Mouse (Mus musculus): ENCODE measurements around the gene Cx3cr1. TPM values are rescaled to one million over a fixed set of nuclear protein-coding genes. Genes with fewer than 3 reads are reported as not detected.
"Not testable (repeated sequence)": the region's sequence is repeated elsewhere in the genome, so short reads cannot be mapped to it uniquely, and the experiment has no call there.

Cx3cr1 gene
- polyA plus RNA-seq, 1 experiment from 2014 or later: 9.8 TPM

GRCm38 (mm10) chr9:120111156-120111945 is 41.7 kb upstream of the Cx3cr1 start:
- Histone ChIP-seq H3K27ac (replicated peaks; ENCODE audit: low read depth, low read length) (peak overlapping the region; percentile 91), H3K9me3 (ENCODE audit: control insufficient read depth, low read length) (no peaks in the 10 kb centered on the region), H3K4me2 (ENCODE audit: low read depth, low read length) (peak overlapping the region; percentile 77), H3K4me1 (ENCODE audit: control insufficient read depth, insufficient read depth, low read length) (peaks cover 7% of the 10 kb centered on the region), H3K4me3 (ENCODE audit: low read depth, low read length) (peak overlapping the region; percentile 60), H3K36me3 (ENCODE audit: control insufficient read depth, insufficient read depth, low read length) (no peaks in the 10 kb centered on the region), H3K27me3 (replicated peaks; ENCODE audit: control insufficient read depth, insufficient read depth, low read length) (no peaks in the 10 kb centered on the region), H3K9ac (ENCODE audit: low read depth, low read length) (peak overlapping the region; percentile 68)
- ATAC-seq (ENCODE audit: low read depth) (no peak), DNase-seq (ENCODE audit: low spot score) (no peak)
- 76% methylated on average over 15 of the region's 15 CpGs for WGBS

DNA sequence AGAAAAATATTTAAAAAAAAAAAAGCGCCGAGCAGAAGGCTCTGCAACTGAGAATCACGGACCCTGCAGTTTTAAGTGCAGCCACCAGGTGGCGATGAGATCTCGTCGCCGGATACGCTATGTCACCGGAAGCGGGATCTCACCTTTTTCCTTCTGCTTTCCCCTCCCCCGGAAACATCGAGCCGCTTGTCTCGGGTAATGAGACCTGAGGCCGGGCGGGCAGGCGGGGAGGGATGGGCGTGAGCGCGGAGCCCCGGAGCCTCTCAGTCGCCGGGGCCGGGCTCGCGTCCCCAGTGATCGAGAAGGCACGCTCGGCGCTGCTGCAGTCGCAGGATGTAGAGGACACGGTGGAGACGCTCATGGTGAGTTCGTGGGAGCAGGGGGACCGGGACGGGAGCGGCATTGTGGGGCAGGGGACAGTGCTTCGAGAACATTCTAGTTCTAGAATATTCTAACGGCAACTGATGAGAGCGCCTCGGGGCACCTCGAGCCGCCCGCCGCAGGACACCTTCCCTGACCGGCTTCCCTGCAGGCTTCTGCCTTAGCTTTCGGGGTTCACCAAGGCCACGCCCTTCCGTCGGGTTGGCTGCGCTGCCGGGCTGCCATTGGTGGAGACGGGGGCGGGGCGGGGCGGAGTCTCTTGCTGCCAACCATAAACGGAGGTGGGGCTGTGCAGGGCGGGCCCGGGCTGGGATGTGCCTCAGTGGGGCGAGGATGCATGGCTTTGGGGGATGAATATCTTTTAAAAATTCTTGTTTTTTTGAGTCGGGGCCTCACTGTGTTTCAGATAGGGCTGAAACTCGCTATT is 40.7 kb upstream of the Cx3cr1 start, which contains the start of gene Slc25a38:
Gene Slc25a38, plus strand, starts transcription at position 164 of the 808 bp plus-strand sequence.
- no peaks in the 10 kb centered on the region for H3K9me3 ChIP-seq (ENCODE audit: control insufficient read depth, low read length)
- 1% methylated on average over 40 of the region's 62 CpGs for WGBS
- peaks cover 7% of the 10 kb centered on the region for H3K4me1 ChIP-seq (ENCODE audit: control insufficient read depth, insufficient read depth, low read length)
- peak within 1 kb of the TSS; percentile 91 for H3K27ac ChIP-seq (replicated peaks; ENCODE audit: low read depth, low read length)
- H3K9ac ChIP-seq (ENCODE audit: low read depth, low read length): peak within 1 kb of the TSS; percentile 68
- peak within 1 kb of the TSS; percentile 60 for H3K4me3 ChIP-seq (ENCODE audit: low read depth, low read length)
- peak within 1 kb of the TSS; percentile 77 for H3K4me2 ChIP-seq (ENCODE audit: low read depth, low read length)
- no peaks in the 10 kb centered on the region for H3K27me3 ChIP-seq (replicated peaks; ENCODE audit: control insufficient read depth, insufficient read depth, low read length)
- peak; percentile 97 for DNase-seq (ENCODE audit: low spot score)
- H3K36me3 ChIP-seq (ENCODE audit: control insufficient read depth, insufficient read depth, low read length): no peaks in the 10 kb centered on the region
- peak; percentile 98 for ATAC-seq (ENCODE audit: low read depth)

DNA sequence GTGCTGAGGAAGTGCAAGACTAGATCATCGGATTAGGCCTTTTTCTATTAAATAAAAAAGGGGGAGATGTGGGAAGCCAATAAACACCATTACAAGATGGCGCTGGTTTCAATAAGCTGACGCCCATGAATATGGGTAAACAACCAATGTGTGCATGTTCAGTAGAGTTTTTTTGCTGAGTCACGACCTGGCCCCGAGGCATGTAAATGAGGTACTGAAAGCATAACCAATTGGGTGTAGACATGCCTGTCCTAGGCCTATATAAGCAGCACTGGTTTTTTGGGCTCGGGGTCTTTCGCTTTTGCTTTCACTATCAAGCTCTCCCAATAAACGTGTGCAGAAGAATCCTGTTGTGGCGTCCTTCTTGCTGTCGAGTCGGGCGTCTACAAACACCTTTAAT is 39.3 kb upstream of the Cx3cr1 start:
- not testable (repeated sequence) for H3K27me3 ChIP-seq (replicated peaks; ENCODE audit: control insufficient read depth, insufficient read depth, low read length); H3K27ac ChIP-seq (replicated peaks; ENCODE audit: low read depth, low read length); H3K4me1 ChIP-seq (ENCODE audit: control insufficient read depth, insufficient read depth, low read length); H3K4me2 ChIP-seq (ENCODE audit: low read depth, low read length); H3K9me3 ChIP-seq (ENCODE audit: control insufficient read depth, low read length); H3K4me3 ChIP-seq (ENCODE audit: low read depth, low read length); H3K36me3 ChIP-seq (ENCODE audit: control insufficient read depth, insufficient read depth, low read length); H3K9ac ChIP-seq (ENCODE audit: low read depth, low read length); DNase-seq (ENCODE audit: low spot score); ATAC-seq (ENCODE audit: low read depth)
- WGBS: 91% methylated on average over 12 of the region's 12 CpGs

DNA sequence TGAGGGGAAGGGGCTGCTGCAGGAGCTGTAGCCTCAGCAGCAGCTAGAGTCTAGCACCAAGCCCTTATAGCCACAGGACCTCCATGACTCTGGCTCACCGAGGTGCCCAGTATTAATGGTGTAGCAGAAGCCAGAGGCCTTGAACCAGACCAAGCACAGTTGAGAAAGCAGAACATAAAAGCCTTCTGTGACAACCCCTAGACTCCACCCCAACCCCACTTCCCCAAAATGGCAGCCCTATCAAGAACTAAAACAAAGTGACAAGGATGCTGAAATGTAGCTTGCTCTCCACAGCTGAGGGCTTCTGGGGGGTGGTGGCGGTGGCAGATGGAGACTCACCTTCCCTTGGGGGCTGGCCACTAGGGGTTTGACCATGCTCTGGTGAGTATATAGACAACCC is 31.5 kb upstream of the Cx3cr1 start:
- Histone ChIP-seq H3K4me3 (ENCODE audit: low read depth, low read length) (no peak overlapping the region), H3K36me3 (ENCODE audit: control insufficient read depth, insufficient read depth, low read length) (no peaks in the 10 kb centered on the region), H3K27ac (replicated peaks; ENCODE audit: low read depth, low read length) (no peak overlapping the region), H3K4me1 (ENCODE audit: control insufficient read depth, insufficient read depth, low read length) (no peaks in the 10 kb centered on the region), H3K9ac (ENCODE audit: low read depth, low read length) (no peak overlapping the region), H3K27me3 (replicated peaks; ENCODE audit: control insufficient read depth, insufficient read depth, low read length) (no peaks in the 10 kb centered on the region), H3K9me3 (ENCODE audit: control insufficient read depth, low read length) (no peaks in the 10 kb centered on the region), H3K4me2 (ENCODE audit: low read depth, low read length) (no peak overlapping the region)
- ATAC-seq (ENCODE audit: low read depth) (no peak), DNase-seq (ENCODE audit: low spot score) (no peak)
- WGBS: 85% methylated on average over 2 of the region's 2 CpGs

DNA sequence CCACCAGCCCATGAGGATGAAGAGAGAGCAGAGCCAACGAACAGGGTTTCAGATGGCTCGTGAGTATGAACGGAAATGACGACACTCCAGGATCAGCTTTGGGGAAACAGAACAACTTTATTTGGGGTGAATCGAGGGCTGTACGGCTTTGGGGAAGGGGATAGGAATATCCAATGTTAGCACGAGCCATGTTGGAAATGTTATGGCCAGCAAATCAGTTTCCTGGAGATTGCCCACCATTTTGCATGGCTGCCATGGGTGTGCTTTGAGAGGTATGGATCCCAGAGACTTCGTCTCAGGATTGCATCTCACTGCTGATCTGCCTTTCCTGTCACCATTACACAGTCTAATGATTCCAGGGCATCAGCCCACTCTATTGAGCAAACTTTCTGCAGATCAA is 29.6 kb upstream of the Cx3cr1 start:
- no peak for ATAC-seq (ENCODE audit: low read depth)
- no peak overlapping the region for H3K27ac ChIP-seq (replicated peaks; ENCODE audit: low read depth, low read length)
- no peak overlapping the region for H3K9ac ChIP-seq (ENCODE audit: low read depth, low read length)
- no peak for DNase-seq (ENCODE audit: low spot score)
- no peaks in the 10 kb centered on the region for H3K4me1 ChIP-seq (ENCODE audit: control insufficient read depth, insufficient read depth, low read length)
- no peaks in the 10 kb centered on the region for H3K27me3 ChIP-seq (replicated peaks; ENCODE audit: control insufficient read depth, insufficient read depth, low read length)
- no peak overlapping the region for H3K4me3 ChIP-seq (ENCODE audit: low read depth, low read length)
- H3K36me3 ChIP-seq (ENCODE audit: control insufficient read depth, insufficient read depth, low read length): no peaks in the 10 kb centered on the region
- 86% methylated on average over 8 of the region's 8 CpGs for WGBS
- H3K9me3 ChIP-seq (ENCODE audit: control insufficient read depth, low read length): no peaks in the 10 kb centered on the region
- H3K4me2 ChIP-seq (ENCODE audit: low read depth, low read length): no peak overlapping the region

DNA sequence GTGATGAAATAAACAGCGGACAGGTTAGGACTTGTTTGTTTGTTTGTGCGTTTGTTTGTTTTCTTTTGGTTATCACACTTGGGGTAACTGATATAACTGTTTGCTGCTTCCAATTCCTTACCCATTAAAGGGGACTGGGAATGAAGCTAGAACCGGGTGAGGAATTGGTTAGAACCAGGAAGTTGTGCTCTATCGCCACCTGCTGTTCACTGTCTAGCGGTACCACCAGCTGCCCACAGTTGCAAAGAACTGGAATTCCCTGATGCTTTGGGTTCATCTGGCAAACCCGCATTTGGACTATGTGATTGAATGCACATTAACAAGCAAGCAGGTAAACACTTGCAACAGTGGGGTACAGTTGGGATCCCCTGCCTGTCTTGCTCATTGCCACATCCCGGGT is 29.0 kb upstream of the Cx3cr1 start:
- H3K36me3 ChIP-seq (ENCODE audit: control insufficient read depth, insufficient read depth, low read length): no peaks in the 10 kb centered on the region
- H3K27ac ChIP-seq (replicated peaks; ENCODE audit: low read depth, low read length): no peak overlapping the region
- H3K4me2 ChIP-seq (ENCODE audit: low read depth, low read length): no peak overlapping the region
- no peak for ATAC-seq (ENCODE audit: low read depth)
- WGBS: 20% methylated on average over 7 of the region's 7 CpGs
- H3K9me3 ChIP-seq (ENCODE audit: control insufficient read depth, low read length): no peaks in the 10 kb centered on the region
- no peaks in the 10 kb centered on the region for H3K27me3 ChIP-seq (replicated peaks; ENCODE audit: control insufficient read depth, insufficient read depth, low read length)
- DNase-seq (ENCODE audit: low spot score): peak; percentile 67
- H3K4me1 ChIP-seq (ENCODE audit: control insufficient read depth, insufficient read depth, low read length): no peaks in the 10 kb centered on the region
- H3K4me3 ChIP-seq (ENCODE audit: low read depth, low read length): no peak overlapping the region
- H3K9ac ChIP-seq (ENCODE audit: low read depth, low read length): no peak overlapping the region

GRCm38 (mm10) chr9:120095886-120096285 is 26.2 kb upstream of the Cx3cr1 start:
- no peak overlapping the region for H3K4me2 ChIP-seq (ENCODE audit: low read depth, low read length)
- ATAC-seq (ENCODE audit: low read depth) (no peak), DNase-seq (ENCODE audit: low spot score) (no peak)
- H3K9me3 ChIP-seq (ENCODE audit: control insufficient read depth, low read length): no peaks in the 10 kb centered on the region
- H3K27ac ChIP-seq (replicated peaks; ENCODE audit: low read depth, low read length): no peak overlapping the region
- WGBS: 52% methylated on average over 7 of the region's 7 CpGs
- no peaks in the 10 kb centered on the region for H3K4me1 ChIP-seq (ENCODE audit: control insufficient read depth, insufficient read depth, low read length)
- H3K36me3 ChIP-seq (ENCODE audit: control insufficient read depth, insufficient read depth, low read length): no peaks in the 10 kb centered on the region
- no peak overlapping the region for H3K4me3 ChIP-seq (ENCODE audit: low read depth, low read length)
- H3K9ac ChIP-seq (ENCODE audit: low read depth, low read length): no peak overlapping the region
- H3K27me3 ChIP-seq (replicated peaks; ENCODE audit: control insufficient read depth, insufficient read depth, low read length): no peaks in the 10 kb centered on the region

DNA sequence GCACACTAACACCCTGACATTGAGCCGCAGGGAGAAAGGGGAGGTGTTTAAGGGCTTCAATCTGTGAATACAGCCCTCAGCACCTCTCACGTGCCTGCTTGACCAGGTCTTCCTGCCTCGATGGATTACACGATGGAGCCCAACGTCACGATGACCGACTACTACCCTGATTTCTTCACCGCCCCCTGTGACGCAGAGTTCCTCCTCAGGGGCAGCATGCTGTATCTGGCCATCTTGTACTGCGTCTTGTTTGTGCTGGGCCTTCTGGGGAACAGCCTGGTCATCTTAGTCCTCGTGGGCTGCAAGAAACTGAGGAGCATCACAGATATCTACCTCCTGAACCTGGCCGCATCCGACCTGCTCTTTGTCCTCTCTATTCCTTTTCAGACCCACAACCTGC is 24.0 kb upstream of the Cx3cr1 start:
- Histone ChIP-seq H3K36me3 (ENCODE audit: control insufficient read depth, insufficient read depth, low read length) (no peaks in the 10 kb centered on the region), H3K4me3 (ENCODE audit: low read depth, low read length) (no peak overlapping the region), H3K27me3 (replicated peaks; ENCODE audit: control insufficient read depth, insufficient read depth, low read length) (no peaks in the 10 kb centered on the region), H3K4me2 (ENCODE audit: low read depth, low read length) (no peak overlapping the region), H3K9me3 (ENCODE audit: control insufficient read depth, low read length) (no peaks in the 10 kb centered on the region), H3K27ac (replicated peaks; ENCODE audit: low read depth, low read length) (no peak overlapping the region), H3K4me1 (ENCODE audit: control insufficient read depth, insufficient read depth, low read length) (no peaks in the 10 kb centered on the region), H3K9ac (ENCODE audit: low read depth, low read length) (no peak overlapping the region)
- DNase-seq (ENCODE audit: low spot score) (no peak), ATAC-seq (ENCODE audit: low read depth) (no peak)
- WGBS: 85% methylated on average over 13 of the region's 13 CpGs
